Mouse (Mus musculus): ENCODE measurements at regions not wholly inside any gene's neighbourhood (a gene's known extent, or its start where the extent isn't known, plus 50 kb on each side); places are given as distances from the start of the nearest gene placed in this dataset.

GRCm38 (mm10) chr9:91159311-91159710 is 202.9 kb upstream of the Zic4 start:
- Histone ChIP-seq H3K27ac (no peak overlapping the region), H3K27me3 (no peaks in the 10 kb centered on the region), H3K9ac (replicated peaks) (no peak overlapping the region), H3K9me3 (no peaks in the 10 kb centered on the region), H3K36me3 (no peaks in the 10 kb centered on the region), H3K4me2 (no peak overlapping the region), H3K4me1 (replicated peaks) (no peaks in the 10 kb centered on the region), H3K4me3 (replicated peaks) (no peak overlapping the region)
- WGBS = 79% methylated on average over 2 of the region's 2 CpGs
- no peak for ATAC-seq (ENCODE audit: insufficient number of reproducible peaks, insufficient read depth, low FRiP score, low TSS enrichment, low read depth)

GRCm38 (mm10) chr9:91167871-91168270 is 194.3 kb upstream of the Zic4 start:
- H3K27me3 ChIP-seq = no peaks in the 10 kb centered on the region
- no peak overlapping the region for H3K4me3 ChIP-seq (replicated peaks)
- no peak overlapping the region for H3K27ac ChIP-seq
- no peak overlapping the region for H3K4me2 ChIP-seq
- H3K4me1 ChIP-seq (replicated peaks) = no peaks in the 10 kb centered on the region
- no peak for ATAC-seq (ENCODE audit: insufficient number of reproducible peaks, insufficient read depth, low FRiP score, low TSS enrichment, low read depth)
- H3K9me3 ChIP-seq = no peaks in the 10 kb centered on the region
- H3K36me3 ChIP-seq = no peaks in the 10 kb centered on the region
- no peak overlapping the region for H3K9ac ChIP-seq (replicated peaks)

- WGBS = 77% methylated on average over 4 of the region's 4 CpGs
- no peaks in the 10 kb centered on the region for H3K36me3 ChIP-seq
- no peak overlapping the region for H3K9ac ChIP-seq (replicated peaks)
- H3K27ac ChIP-seq = no peak overlapping the region
- no peaks in the 10 kb centered on the region for H3K27me3 ChIP-seq
- no peaks in the 10 kb centered on the region for H3K4me1 ChIP-seq (replicated peaks)
- H3K9me3 ChIP-seq = no peaks in the 10 kb centered on the region
- H3K4me2 ChIP-seq = no peak overlapping the region
- ATAC-seq (ENCODE audit: insufficient number of reproducible peaks, insufficient read depth, low FRiP score, low TSS enrichment, low read depth) = no peak
- H3K4me3 ChIP-seq (replicated peaks) = no peak overlapping the region
Observed at GRCm38 (mm10) chr9:91193221-91193620, 169.0 kb upstream of the Zic4 start.

- H3K36me3 ChIP-seq = no peaks in the 10 kb centered on the region
- H3K9me3 ChIP-seq = no peaks in the 10 kb centered on the region
- no peak overlapping the region for H3K4me3 ChIP-seq (replicated peaks)
- H3K27me3 ChIP-seq = no peaks in the 10 kb centered on the region
- no peak overlapping the region for H3K9ac ChIP-seq (replicated peaks)
- ATAC-seq (ENCODE audit: insufficient number of reproducible peaks, insufficient read depth, low FRiP score, low TSS enrichment, low read depth) = no peak
- WGBS = 86% methylated on average over 3 of the region's 3 CpGs
- H3K4me2 ChIP-seq = no peak overlapping the region
- no peak overlapping the region for H3K27ac ChIP-seq
- H3K4me1 ChIP-seq (replicated peaks) = no peaks in the 10 kb centered on the region
Observed at GRCm38 (mm10) chr9:91193954-91194353, 168.3 kb upstream of the Zic4 start.

GRCm38 (mm10) chr9:91207281-91207680 is 154.9 kb upstream of the Zic4 start:
- Histone ChIP-seq H3K4me1 (replicated peaks) (no peaks in the 10 kb centered on the region), H3K4me2 (no peak overlapping the region), H3K4me3 (replicated peaks) (no peak overlapping the region), H3K9ac (replicated peaks) (no peak overlapping the region), H3K27me3 (no peaks in the 10 kb centered on the region), H3K9me3 (no peaks in the 10 kb centered on the region), H3K27ac (no peak overlapping the region), H3K36me3 (no peaks in the 10 kb centered on the region)
- no peak; the same call in 1 of the 2 replicates for ATAC-seq (ENCODE audit: insufficient number of reproducible peaks, insufficient read depth, low FRiP score, low TSS enrichment, low read depth)
- 44% methylated on average over 2 of the region's 2 CpGs for WGBS

GRCm38 (mm10) chr9:91227673-91228440 is 134.4 kb upstream of the Zic4 start:
- no peaks in the 10 kb centered on the region for H3K36me3 ChIP-seq

GRCm38 (mm10) chr9:91228525-91228924 is 133.7 kb upstream of the Zic4 start:
- Histone ChIP-seq H3K4me3 (replicated peaks) (no peak overlapping the region), H3K9ac (replicated peaks) (no peak overlapping the region), H3K9me3 (no peaks in the 10 kb centered on the region), H3K27me3 (no peaks in the 10 kb centered on the region), H3K4me2 (no peak overlapping the region), H3K27ac (no peak overlapping the region), H3K4me1 (replicated peaks) (no peaks in the 10 kb centered on the region), H3K36me3 (no peaks in the 10 kb centered on the region)
- 89% methylated on average over 5 of the region's 5 CpGs for WGBS
- no peak for ATAC-seq (ENCODE audit: insufficient number of reproducible peaks, insufficient read depth, low FRiP score, low TSS enrichment, low read depth)

More at GRCm38 (mm10) chr9:91227673-91228440, 134.4 kb upstream of the Zic4 start:
- ATAC-seq (ENCODE audit: insufficient number of reproducible peaks, insufficient read depth, low FRiP score, low TSS enrichment, low read depth) = no peak
- Histone ChIP-seq H3K27me3 (no peaks in the 10 kb centered on the region), H3K9ac (replicated peaks) (no peak overlapping the region), H3K27ac (no peak overlapping the region), H3K4me2 (no peak overlapping the region), H3K9me3 (no peaks in the 10 kb centered on the region), H3K4me1 (replicated peaks) (no peaks in the 10 kb centered on the region), H3K4me3 (replicated peaks) (no peak overlapping the region)
- 54% methylated on average over 10 of the region's 10 CpGs for WGBS

GRCm38 (mm10) chr9:91253886-91254285 is 108.3 kb upstream of the Zic4 start:
- 91% methylated on average over 1 of the region's 1 CpGs for WGBS
- no peak for ATAC-seq (ENCODE audit: insufficient number of reproducible peaks, insufficient read depth, low FRiP score, low TSS enrichment, low read depth)
- no peak overlapping the region for H3K4me2 ChIP-seq

GRCm38 (mm10) chr9:91291340-91291739 is 70.9 kb upstream of the Zic4 start:
- H3K9me3 ChIP-seq = no peaks in the 10 kb centered on the region
- H3K27me3 ChIP-seq = no peaks in the 10 kb centered on the region
- H3K4me2 ChIP-seq = no peak overlapping the region
- H3K27ac ChIP-seq = no peak overlapping the region
- H3K4me1 ChIP-seq (replicated peaks) = no peaks in the 10 kb centered on the region
- 73% methylated on average over 3 of the region's 3 CpGs for WGBS
- no peak overlapping the region for H3K9ac ChIP-seq (replicated peaks)
- ATAC-seq (ENCODE audit: insufficient number of reproducible peaks, insufficient read depth, low FRiP score, low TSS enrichment, low read depth) = no peak
- H3K4me3 ChIP-seq (replicated peaks) = no peak overlapping the region
- no peaks in the 10 kb centered on the region for H3K36me3 ChIP-seq

More at GRCm38 (mm10) chr9:91253886-91254285, 108.3 kb upstream of the Zic4 start:
- H3K4me3 ChIP-seq (replicated peaks) = no peak overlapping the region
- no peaks in the 10 kb centered on the region for H3K9me3 ChIP-seq
- H3K9ac ChIP-seq (replicated peaks) = no peak overlapping the region
- H3K4me1 ChIP-seq (replicated peaks) = no peaks in the 10 kb centered on the region
- H3K27me3 ChIP-seq = no peaks in the 10 kb centered on the region
- H3K36me3 ChIP-seq = no peaks in the 10 kb centered on the region
- H3K27ac ChIP-seq = no peak overlapping the region
